Mouse (Mus musculus): Measurements from ENCODE around the gene Tm9sf4.

Tm9sf4 gene

GRCm38 (mm10) chr2:153157270-153157669 lies 3.8 kb upstream of the Tm9sf4 start:
- DNase-seq (ENCODE audit: extremely low spot score, low spot score), result no peak

- DNase-seq (ENCODE audit: extremely low spot score, low spot score), result no peak
These were observed 970 bp upstream of the Tm9sf4 start for GRCm38 (mm10) chr2:153160133-153160532.

- DNase-seq (ENCODE audit: extremely low spot score, low spot score), result no peak
These were observed 579 bp downstream of the Tm9sf4 start for GRCm38 (mm10) chr2:153161684-153162080.

GRCm38 (mm10) chr2:153167136-153167535 lies 6.0 kb downstream of the Tm9sf4 start:
- no peak for DNase-seq (ENCODE audit: extremely low spot score, low spot score)

GRCm38 (mm10) chr2:153168134-153168820 lies 7.2 kb downstream of the Tm9sf4 start:
- DNase-seq (ENCODE audit: extremely low spot score, low spot score), result no peak

GRCm38 (mm10) chr2:153170490-153171224 lies 9.6 kb downstream of the Tm9sf4 start:
- no peak for DNase-seq (ENCODE audit: extremely low spot score, low spot score)

- DNase-seq (ENCODE audit: extremely low spot score, low spot score), result no peak
These were observed 10.9 kb downstream of the Tm9sf4 start for GRCm38 (mm10) chr2:153171966-153172365.

- no peak for DNase-seq (ENCODE audit: extremely low spot score, low spot score)
These were observed 15.0 kb downstream of the Tm9sf4 start for GRCm38 (mm10) chr2:153175995-153176570.

GRCm38 (mm10) chr2:153177188-153177587 lies 16.1 kb downstream of the Tm9sf4 start:
- DNase-seq (ENCODE audit: extremely low spot score, low spot score), result no peak

GRCm38 (mm10) chr2:153179126-153179860 lies 18.2 kb downstream of the Tm9sf4 start:
- no peak for DNase-seq (ENCODE audit: extremely low spot score, low spot score)

- DNase-seq (ENCODE audit: extremely low spot score, low spot score), result no peak
These were observed 18.9 kb downstream of the Tm9sf4 start for GRCm38 (mm10) chr2:153179961-153180360.

- DNase-seq (ENCODE audit: extremely low spot score, low spot score), result no peak
These were observed 25.1 kb downstream of the Tm9sf4 start for GRCm38 (mm10) chr2:153186176-153186591.

- DNase-seq (ENCODE audit: extremely low spot score, low spot score), result no peak
These were observed 26.7 kb downstream of the Tm9sf4 start for GRCm38 (mm10) chr2:153187848-153188247.

GRCm38 (mm10) chr2:153191242-153191641 lies 30.1 kb downstream of the Tm9sf4 start:
- DNase-seq (ENCODE audit: extremely low spot score, low spot score), result no peak

GRCm38 (mm10) chr2:153194255-153194654 lies 33.2 kb downstream of the Tm9sf4 start:
- DNase-seq (ENCODE audit: extremely low spot score, low spot score), result no peak

GRCm38 (mm10) chr2:153198485-153198884 lies 37.4 kb downstream of the Tm9sf4 start:
- DNase-seq (ENCODE audit: extremely low spot score, low spot score), result no peak

GRCm38 (mm10) chr2:153199114-153199513 lies 38.0 kb downstream of the Tm9sf4 start:
- no peak for DNase-seq (ENCODE audit: extremely low spot score, low spot score)

- DNase-seq (ENCODE audit: extremely low spot score, low spot score), result no peak
These were observed 41.7 kb downstream of the Tm9sf4 start for GRCm38 (mm10) chr2:153202766-153203165.

- no peak for DNase-seq (ENCODE audit: extremely low spot score, low spot score)
These were observed 47.0 kb downstream of the Tm9sf4 start for GRCm38 (mm10) chr2:153208149-153208548.

- no peak for DNase-seq (ENCODE audit: extremely low spot score, low spot score)
These were observed 48.2 kb downstream of the Tm9sf4 start for GRCm38 (mm10) chr2:153209286-153209685.

GRCm38 (mm10) chr2:153211451-153211850 lies 50.3 kb downstream of the Tm9sf4 start:
- no peak for DNase-seq (ENCODE audit: extremely low spot score, low spot score)

- DNase-seq (ENCODE audit: extremely low spot score, low spot score), result no peak
These were observed 52.2 kb downstream of the Tm9sf4 start for GRCm38 (mm10) chr2:153213351-153213750.

Data from neural tube, embryonic 10.5 days (tissue).